Mouse (Mus musculus) CD8-positive naive resting alpha-beta T cell, adult 2 months (primary cell): ENCODE data around the gene Msi2.
A peak's percentile ranks its signal among the peaks of the same experiment; 100 is the strongest.

ENCODE experiments used
- DNase-seq, 2 experiments: peaks; one replicate each; pipeline ENCODE4 v3.0.0; 2022; ENCODE audit warnings: low read depth in 2 of 2, low spot score in 2 of 2

Gene Msi2

GRCm38 (mm10) chr11:88570715-88571202, 147.6 kb downstream of the Msi2 start:
- DNase-seq = no peak

DNA sequence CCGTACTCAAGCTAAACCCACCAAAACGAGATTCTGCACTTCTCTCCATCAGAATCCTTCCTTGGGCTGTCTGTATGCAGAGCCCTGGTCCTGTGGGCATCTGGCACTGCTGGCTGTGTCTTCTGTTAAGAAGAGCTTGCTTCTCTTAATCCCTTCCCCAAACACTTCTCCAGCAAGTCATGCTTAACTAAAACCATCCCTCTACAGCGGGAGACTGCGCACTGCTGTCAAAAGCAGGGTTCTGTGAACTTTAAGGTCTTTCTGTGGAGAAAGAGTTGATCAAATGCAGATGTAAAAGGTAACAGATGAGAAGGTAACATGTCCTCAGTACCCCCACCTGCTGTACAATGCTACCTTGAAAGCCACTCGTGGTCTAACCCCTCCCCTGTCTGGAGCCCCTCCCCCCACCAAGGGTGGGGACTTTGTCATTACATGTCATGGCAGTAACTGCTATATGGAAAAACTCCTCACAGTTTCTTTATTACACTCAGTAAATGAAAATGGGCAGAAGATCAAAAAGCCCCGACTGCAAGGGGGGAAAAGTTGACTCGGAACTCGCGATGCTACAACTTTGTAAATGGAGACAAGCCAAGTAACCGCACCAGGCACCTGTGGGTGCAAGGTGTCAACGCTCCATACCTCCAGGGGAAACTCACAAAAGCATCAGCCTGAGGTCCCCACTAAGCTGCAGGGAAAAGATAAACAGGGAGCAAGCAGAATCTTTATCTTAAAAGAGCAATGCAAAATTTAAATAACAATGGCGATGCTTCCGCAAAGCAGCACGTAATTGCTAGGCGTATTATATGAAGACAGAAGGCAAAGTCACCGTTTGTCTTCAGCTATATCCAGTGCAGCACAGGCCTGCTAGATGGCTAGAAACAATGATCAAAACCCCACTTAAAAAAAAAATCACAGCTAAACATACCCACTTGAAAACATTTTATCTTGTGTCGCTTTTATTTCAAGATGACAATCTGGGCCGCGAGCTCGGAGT, 151.4 kb downstream of the Msi2 start:
- no peak for DNase-seq

DNA sequence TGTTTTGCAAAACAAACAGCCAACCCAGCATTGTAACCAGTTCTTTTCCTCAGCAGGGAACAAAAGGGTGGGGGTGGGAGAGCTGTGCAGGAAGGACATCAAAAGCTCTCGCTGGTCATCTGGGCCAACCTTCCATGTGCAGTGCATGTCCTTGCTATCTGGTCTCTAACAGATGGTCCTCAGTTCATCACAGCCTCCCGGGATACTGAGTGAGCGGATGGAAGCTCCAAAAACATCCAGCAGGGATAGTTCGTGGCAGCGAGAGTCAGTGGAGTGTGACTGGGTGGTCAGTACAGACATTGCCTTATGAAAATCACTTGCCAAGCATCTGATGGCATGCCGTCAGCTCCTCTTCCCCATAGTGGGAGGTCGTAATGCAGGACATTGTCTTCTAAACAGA, 153.5 kb downstream of the Msi2 start:
- DNase-seq = no peak

DNA sequence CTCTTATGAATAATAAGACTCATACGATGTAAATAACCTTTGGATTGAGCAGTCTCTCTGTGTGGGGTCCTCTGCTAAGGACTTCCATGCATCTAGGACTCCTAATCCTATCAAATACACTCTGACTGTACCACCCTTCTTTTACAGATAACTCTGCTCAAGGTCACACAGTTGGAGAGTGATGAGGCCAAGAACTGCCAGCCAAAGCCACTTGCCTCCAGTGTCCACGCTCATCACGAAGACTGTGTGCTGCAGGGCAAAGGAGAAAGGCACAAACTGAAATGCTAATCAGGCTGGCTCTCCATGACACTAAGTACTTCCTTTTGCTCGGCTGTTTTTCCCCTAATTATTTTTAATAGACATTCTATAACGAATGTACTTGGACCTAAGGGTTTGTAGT, 153.9 kb downstream of the Msi2 start:
- no peak for DNase-seq

DNA sequence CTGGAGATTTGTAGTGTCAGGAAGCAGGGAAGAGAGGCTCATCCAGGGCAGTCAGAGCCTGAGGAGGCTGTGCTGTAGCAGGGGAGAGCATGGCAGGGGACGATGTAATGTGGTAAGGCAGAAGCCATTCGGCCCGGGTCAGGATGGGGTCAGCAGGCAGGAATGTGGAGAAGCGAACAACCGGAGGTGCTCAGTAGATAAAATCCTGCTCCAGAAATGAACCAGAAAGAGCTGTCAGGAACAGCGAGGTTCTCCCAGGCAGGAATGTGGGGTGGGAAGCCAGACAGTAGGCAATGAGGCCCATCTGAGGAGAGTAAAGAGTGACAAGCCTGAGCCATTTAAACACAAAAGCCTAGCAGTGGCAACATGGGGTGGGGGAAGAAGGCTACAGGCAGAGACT, 157.1 kb downstream of the Msi2 start:
- DNase-seq = no peak

DNA sequence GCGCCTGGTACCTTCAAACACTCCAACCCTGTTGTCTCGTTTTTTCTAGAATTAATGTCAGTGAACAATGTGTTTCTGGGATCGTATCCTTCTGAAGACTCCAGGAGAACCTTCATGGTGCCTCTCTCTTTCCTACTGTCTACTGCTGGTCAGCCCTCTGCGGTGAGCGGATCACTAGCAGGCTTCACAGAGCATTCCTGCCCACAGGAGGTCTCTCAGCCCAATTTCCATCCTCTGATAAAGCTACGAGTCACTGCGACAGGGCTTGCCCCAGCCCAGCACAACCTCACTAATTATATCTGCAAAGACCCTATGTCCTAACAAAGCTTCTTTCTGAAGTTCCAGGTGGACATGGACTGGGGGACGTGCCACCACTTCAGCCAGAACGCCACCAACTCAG, 157.7 kb downstream of the Msi2 start:
- DNase-seq = no peak

GRCm38 (mm10) chr11:88559365-88559970, 158.8 kb downstream of the Msi2 start:
- no peak for DNase-seq

GRCm38 (mm10) chr11:88558731-88559130, 159.6 kb downstream of the Msi2 start:
- no peak for DNase-seq

- no peak for DNase-seq
These were observed 160.3 kb downstream of the Msi2 start for GRCm38 (mm10) chr11:88557828-88558580.

DNA sequence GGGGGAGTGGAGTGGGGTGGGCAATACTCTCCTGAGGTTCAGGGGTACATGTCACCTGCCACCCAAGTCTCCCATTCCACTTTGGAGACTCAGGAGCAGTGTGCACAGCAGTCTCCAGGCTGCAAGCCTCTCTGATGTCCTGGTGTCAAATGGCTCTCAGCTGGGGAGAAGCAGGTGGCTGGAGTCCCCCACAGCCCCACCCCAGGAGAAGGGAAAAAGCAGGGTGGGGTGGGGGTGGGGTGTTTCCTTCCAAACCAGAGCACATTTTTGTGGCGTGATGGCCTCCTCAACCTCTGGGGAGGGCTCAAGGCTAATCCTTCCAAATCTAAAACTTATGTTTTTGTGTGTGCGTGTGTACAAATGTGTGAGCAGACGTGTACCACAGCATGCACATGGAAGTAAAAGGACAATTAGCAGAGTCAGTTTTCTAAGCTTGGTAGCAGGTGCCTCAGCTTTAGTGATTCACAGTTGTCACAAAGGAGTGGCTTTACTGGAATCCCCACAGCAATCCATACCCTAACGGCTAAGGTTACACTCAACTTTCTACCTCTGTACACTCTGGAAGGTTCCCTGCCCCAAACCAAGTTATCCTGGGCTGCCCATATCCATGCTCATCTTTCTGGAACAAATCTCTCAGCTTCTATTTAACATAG, 161.1 kb downstream of the Msi2 start:
- no peak for DNase-seq

DNA sequence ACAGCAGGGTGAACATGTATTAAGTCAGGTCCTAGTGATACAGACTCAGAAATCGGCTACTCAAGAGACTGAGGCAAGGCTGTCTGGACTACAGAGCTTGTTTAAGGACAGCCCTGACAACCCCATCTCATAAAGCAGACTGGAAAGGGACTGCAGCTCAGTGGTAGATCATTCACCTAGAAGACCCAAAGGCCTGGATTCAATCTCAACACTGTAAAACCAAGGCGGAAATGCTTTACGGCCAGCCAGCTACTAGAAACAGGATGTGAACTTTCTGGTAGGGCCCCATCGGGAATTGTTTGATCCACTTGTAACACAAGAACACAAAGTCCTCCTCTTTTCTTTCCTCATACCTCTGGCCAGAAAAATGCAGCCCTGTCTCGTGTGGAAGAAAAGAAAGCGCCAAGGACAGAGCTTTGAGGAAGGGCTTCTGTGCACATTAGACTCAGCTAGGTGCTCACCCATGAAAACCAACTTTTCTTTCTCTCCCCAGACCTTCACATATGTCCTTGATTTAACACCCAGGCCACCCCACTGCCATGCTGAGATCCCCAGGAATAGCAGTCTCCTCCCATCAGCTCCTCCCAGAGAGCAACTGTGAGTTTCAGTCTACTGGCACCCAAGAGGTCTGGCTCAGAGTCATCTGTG, 162.3 kb downstream of the Msi2 start:
- no peak for DNase-seq

DNA sequence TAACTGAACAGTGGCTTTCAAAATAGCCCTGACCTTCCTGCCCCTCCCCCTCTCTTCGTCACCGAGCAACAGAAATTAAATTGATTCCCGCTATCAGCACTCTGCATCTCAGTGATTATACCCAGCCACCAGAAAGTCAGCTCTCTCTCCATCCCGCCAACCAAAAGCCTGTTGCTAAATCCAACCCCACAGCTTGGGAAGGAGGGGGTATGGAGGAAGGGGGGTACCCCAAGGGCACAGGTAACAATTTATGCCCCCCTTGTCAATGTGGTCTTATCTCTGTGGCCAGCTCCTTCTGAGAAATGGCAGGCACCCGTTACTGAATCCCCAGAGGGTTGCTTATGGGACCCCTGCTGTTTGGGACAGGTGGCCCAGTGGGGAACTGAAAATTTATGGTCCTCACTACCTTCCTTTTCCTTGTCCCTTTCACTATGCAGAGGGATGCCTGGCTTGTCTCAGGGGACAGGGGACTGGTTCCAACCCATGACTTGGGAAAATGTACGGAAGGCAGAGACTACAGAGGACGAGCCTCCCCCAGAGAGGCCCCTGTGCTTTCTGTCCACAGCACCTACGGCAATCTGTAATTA, 163.0 kb downstream of the Msi2 start:
- DNase-seq = no peak

GRCm38 (mm10) chr11:88553521-88554310, 164.6 kb downstream of the Msi2 start:
- no peak for DNase-seq

GRCm38 (mm10) chr11:88552987-88553386, 165.3 kb downstream of the Msi2 start:
- peak; percentile 69 to 75 for DNase-seq

DNA sequence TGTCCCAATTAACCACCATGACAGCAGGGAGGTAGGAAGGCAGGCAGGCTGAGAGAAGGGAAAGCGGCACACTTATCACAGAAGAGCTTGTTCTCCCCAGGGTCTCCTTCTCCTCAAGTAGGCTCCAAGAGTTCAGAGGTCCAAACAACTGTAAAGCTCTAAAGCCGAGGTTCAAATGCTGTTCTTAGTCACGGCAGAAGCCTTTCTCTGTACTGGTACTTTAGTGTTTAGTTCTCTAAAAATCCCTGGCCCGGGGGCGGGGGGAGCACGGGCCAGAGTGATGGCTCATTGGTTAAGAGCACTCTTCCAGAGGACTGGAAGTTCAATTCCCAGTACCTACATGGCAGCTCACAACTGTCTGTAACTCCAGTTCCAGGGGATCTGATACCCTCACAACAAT, 165.9 kb downstream of the Msi2 start:
- no peak for DNase-seq

- DNase-seq = peak; percentile 28 to 54
These were observed 167.3 kb downstream of the Msi2 start for GRCm38 (mm10) chr11:88551034-88551433.

- peak; percentile 18 to 39 for DNase-seq
These were observed 168.0 kb downstream of the Msi2 start for GRCm38 (mm10) chr11:88550083-88550907.

- DNase-seq = no peak
These were observed 168.8 kb downstream of the Msi2 start for GRCm38 (mm10) chr11:88549529-88549900.
